Mouse (Mus musculus): Measurements from ENCODE around the gene Chn2. TPM values are rescaled to one million over a fixed set of nuclear protein-coding genes. Genes with fewer than 3 reads are reported as not detected.
"Not testable (repeated sequence)": the region's sequence is repeated elsewhere in the genome, so short reads cannot be mapped to it uniquely, and the experiment has no call there.

Gene Chn2
- total RNA-seq, 2 experiments from 2014 or later: 5.4 to 6.2 TPM

- no peak for DNase-seq
Measured at GRCm38 (mm10) chr6:54160677-54161076, 121.3 kb downstream of the Chn2 start.

- DNase-seq: no peak
Measured at GRCm38 (mm10) chr6:54161246-54161645, 121.9 kb downstream of the Chn2 start.

GRCm38 (mm10) chr6:54162321-54162720 is 123.0 kb downstream of the Chn2 start:
- DNase-seq: no peak

- DNase-seq: peak; percentile 15
Measured at GRCm38 (mm10) chr6:54162786-54163185, 123.4 kb downstream of the Chn2 start.

- no peak for DNase-seq
Measured at GRCm38 (mm10) chr6:54163702-54164101, 124.3 kb downstream of the Chn2 start.

GRCm38 (mm10) chr6:54164777-54165176 is 125.4 kb downstream of the Chn2 start:
- DNase-seq: peak; percentile 69

GRCm38 (mm10) chr6:54165246-54165645 is 125.9 kb downstream of the Chn2 start:
- no peak for DNase-seq

GRCm38 (mm10) chr6:54165863-54166262 is 126.5 kb downstream of the Chn2 start:
- no peak for DNase-seq

- no peak for DNase-seq
Measured at GRCm38 (mm10) chr6:54166991-54167546, 127.7 kb downstream of the Chn2 start.

GRCm38 (mm10) chr6:54170286-54170894 is 131.0 kb downstream of the Chn2 start:
- DNase-seq: no peak

- DNase-seq: no peak
Measured at GRCm38 (mm10) chr6:54171385-54171784, 132.0 kb downstream of the Chn2 start.

GRCm38 (mm10) chr6:54175473-54176215 is 136.3 kb downstream of the Chn2 start:
- no peak for DNase-seq

- not testable (repeated sequence) for DNase-seq
Measured at GRCm38 (mm10) chr6:54177081-54177480, 137.7 kb downstream of the Chn2 start.

GRCm38 (mm10) chr6:54179056-54179873 is 139.9 kb downstream of the Chn2 start:
- DNase-seq: no peak

GRCm38 (mm10) chr6:54179874-54180212 is 140.5 kb downstream of the Chn2 start:
- DNase-seq: no peak

GRCm38 (mm10) chr6:54183825-54184578 is 144.6 kb downstream of the Chn2 start:
- no peak for DNase-seq

- no peak for DNase-seq
Measured at GRCm38 (mm10) chr6:54193631-54194305, 154.4 kb downstream of the Chn2 start.

GRCm38 (mm10) chr6:54197821-54198412 is 158.6 kb downstream of the Chn2 start:
- DNase-seq: no peak

GRCm38 (mm10) chr6:54199516-54199915 is 160.2 kb downstream of the Chn2 start:
- DNase-seq: peak; percentile 12

- DNase-seq: no peak
Measured at GRCm38 (mm10) chr6:54200031-54200722, 160.8 kb downstream of the Chn2 start.

Data from heart, postnatal 4 days (tissue).